Mouse (Mus musculus) olfactory bulb, adult 2 months (tissue): Measurements from ENCODE around the gene Zfp507.

ENCODE experiments used
- CTCF ChIP-seq: fragments of 200-500 bp; IDR thresholded peaks from 2 replicates; pipeline ENCODE4 v1.5.1; 2012; ENCODE audit warnings: low read depth, mild to moderate bottlenecking, low read length, moderate library complexity; ENCODE audit not compliant: insufficient read depth
- POLR2A ChIP-seq: fragments of 200-500 bp; IDR thresholded peaks from 2 replicates; pipeline ENCODE4 v1.6.1; 2012; ENCODE audit warnings: mild to moderate bottlenecking, low read depth, low read length, moderate library complexity; ENCODE audit not compliant: insufficient read depth

GRCm38 (mm10) chr7:35770122-35770521, 32.7 kb downstream of the Zfp507 start:
- no peak for TF ChIP-seq CTCF
- no peak for TF ChIP-seq POLR2A
